Mouse (Mus musculus): ENCODE measurements around the gene Borcs8. TPM values are rescaled to one million over a fixed set of nuclear protein-coding genes. Genes with fewer than 3 reads are reported as not detected.
A peak's percentile ranks its signal among the peaks of the same experiment; 100 is the strongest.

Gene Borcs8
- polyA plus RNA-seq, 1 experiment from 2014 or later = 49.6 TPM

DNA sequence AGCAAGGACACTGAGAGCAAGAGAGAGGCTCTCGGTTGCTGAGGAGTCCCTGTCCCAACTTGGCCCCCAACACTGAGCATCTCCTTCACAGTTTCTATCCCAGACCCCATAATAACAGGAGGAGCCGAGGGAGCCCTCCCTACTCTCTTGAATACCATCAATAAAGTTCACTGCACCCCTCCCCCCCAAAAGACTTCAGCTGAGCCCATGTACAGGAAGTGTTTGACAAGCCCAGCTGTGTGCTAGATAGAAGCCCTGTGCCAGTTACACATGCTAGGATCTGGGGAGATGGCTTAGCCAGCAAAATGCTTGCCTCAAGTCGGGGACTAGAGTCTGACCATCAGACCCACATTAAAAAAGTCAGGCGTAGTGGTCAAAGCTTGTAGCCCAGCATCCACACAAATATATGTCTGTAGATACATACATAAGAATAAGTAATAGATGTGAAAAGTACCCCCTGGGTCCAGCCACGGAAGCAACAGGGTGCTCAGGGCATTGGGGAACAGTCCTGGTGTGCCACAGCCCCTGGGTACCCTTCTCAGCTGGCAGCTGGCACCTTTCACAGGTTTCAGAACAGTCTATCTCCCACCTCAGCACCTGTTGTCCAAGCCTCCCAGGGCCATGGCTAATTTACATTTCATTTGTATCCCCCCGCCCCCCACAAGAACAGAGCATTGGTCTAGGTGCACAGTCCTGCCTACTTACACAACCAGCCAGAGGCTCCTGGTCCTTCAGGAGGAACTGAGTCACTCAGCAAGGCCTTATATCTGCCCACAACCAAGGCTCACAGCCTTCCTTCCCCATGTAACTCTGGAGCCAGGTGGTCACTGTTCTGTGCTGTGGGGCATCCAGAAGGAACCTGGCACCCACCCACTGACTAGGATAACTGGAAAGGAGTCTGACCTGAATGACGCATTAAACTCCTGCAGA is 8.6 kb downstream of the Borcs8 start:
- H3K4me1 ChIP-seq (ENCODE audit: control insufficient read depth, insufficient read depth, low read length) = peaks cover 4% of the 10 kb centered on the region; the same call in 1 of the 2 replicates
- H3K27ac ChIP-seq (ENCODE audit: low read depth, low read length) = no peak overlapping the region
- H3K4me2 ChIP-seq (replicated peaks; ENCODE audit: low read depth, low read length) = no peak overlapping the region
- H3K36me3 ChIP-seq (ENCODE audit: control insufficient read depth, insufficient read depth, low read length) = peaks cover 29% of the 10 kb centered on the region
- no peaks in the 10 kb centered on the region for H3K9me3 ChIP-seq (ENCODE audit: control insufficient read depth, low read length)
- H3K4me3 ChIP-seq (ENCODE audit: low read length) = no peak overlapping the region
- WGBS = 80% methylated on average over 7 of the region's 7 CpGs
- H3K9ac ChIP-seq (ENCODE audit: low read depth, low read length) = no peak overlapping the region
- no peak for ATAC-seq (ENCODE audit: low FRiP score, low TSS enrichment)
- H3K27me3 ChIP-seq (ENCODE audit: control insufficient read depth, insufficient read depth, low read length) = no peaks in the 10 kb centered on the region

DNA sequence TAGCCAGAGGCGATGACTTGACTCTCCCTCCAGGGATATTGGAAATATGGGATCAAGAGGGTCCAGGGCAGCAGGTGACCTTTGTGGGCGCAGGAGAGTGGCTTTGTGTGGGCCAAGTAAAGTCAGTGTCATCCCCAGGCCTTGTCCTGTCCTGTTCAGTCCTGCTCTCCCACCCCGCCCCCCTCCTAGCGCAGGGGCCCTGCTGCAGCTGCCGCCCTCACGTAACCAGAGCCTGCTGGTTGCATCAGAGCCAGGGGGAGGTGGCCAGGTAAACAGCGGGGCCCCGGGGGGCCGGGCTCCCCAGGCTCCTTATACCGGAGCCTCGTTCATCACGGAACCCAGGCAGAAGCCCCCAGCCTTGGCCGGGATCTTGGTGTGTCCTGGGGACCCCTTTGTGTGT is 10.9 kb downstream of the Borcs8 start:
- Histone ChIP-seq H3K27me3 (ENCODE audit: control insufficient read depth, insufficient read depth, low read length) (no peaks in the 10 kb centered on the region), H3K9ac (ENCODE audit: low read depth, low read length) (no peak overlapping the region), H3K9me3 (ENCODE audit: control insufficient read depth, low read length) (no peaks in the 10 kb centered on the region), H3K27ac (ENCODE audit: low read depth, low read length) (no peak overlapping the region), H3K4me1 (ENCODE audit: control insufficient read depth, insufficient read depth, low read length) (peaks cover 4% of the 10 kb centered on the region; the same call in 1 of the 2 replicates), H3K4me2 (replicated peaks; ENCODE audit: low read depth, low read length) (no peak overlapping the region), H3K4me3 (ENCODE audit: low read length) (no peak overlapping the region), H3K36me3 (ENCODE audit: control insufficient read depth, insufficient read depth, low read length) (peaks cover 17% of the 10 kb centered on the region)
- ATAC-seq (ENCODE audit: low FRiP score, low TSS enrichment) = peak; percentile 34
- 12% methylated on average over 13 of the region's 13 CpGs for WGBS

DNA sequence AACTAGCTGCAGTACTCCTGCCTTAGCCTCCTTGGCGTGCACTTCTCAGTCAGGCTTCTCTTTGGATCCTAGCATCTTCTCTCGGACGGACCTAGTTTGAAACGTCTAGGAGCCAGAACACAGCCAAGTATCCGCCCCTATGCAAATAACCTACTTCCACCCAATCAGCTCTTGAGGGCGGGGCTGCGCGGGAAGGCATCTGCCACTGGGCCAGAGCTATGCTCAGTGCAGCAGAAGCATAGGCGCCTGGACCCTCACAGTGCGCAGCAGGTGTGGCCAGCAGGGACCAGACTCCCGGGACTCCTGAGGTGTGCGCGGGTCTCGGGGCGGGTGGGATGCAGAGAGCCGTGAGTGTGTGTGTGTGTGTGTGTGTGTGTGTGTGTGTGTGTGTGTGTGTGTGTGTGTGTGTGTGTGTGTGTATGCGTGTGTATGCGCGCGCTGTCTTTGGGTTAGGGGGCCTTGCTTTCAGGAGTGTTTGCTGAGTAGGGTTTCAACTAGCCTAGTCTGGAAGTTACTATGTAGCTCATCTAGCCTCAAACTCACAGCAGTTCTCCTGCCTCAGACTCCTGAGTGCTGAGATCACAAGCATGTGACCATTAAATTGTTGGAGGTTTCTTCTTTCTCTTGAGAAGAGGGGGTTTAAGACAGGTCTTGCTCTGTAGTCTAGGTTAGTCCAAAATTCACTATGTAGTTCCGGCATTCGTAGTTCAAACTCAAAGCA is 13.4 kb downstream of the Borcs8 start:
- Histone ChIP-seq H3K4me2 (replicated peaks; ENCODE audit: low read depth, low read length) (no peak overlapping the region; the same call in 1 of the 2 replicates), H3K9me3 (ENCODE audit: control insufficient read depth, low read length) (no peaks in the 10 kb centered on the region), H3K36me3 (ENCODE audit: control insufficient read depth, insufficient read depth, low read length) (no peaks in the 10 kb centered on the region), H3K4me1 (ENCODE audit: control insufficient read depth, insufficient read depth, low read length) (peaks cover 4% of the 10 kb centered on the region; the same call in 1 of the 2 replicates), H3K27ac (ENCODE audit: low read depth, low read length) (no peak overlapping the region), H3K9ac (ENCODE audit: low read depth, low read length) (no peak overlapping the region), H3K27me3 (ENCODE audit: control insufficient read depth, insufficient read depth, low read length) (no peaks in the 10 kb centered on the region), H3K4me3 (ENCODE audit: low read length) (no peak overlapping the region)
- 13% methylated on average over 22 of the region's 22 CpGs for WGBS
- peak; percentile 95 for ATAC-seq (ENCODE audit: low FRiP score, low TSS enrichment)

DNA sequence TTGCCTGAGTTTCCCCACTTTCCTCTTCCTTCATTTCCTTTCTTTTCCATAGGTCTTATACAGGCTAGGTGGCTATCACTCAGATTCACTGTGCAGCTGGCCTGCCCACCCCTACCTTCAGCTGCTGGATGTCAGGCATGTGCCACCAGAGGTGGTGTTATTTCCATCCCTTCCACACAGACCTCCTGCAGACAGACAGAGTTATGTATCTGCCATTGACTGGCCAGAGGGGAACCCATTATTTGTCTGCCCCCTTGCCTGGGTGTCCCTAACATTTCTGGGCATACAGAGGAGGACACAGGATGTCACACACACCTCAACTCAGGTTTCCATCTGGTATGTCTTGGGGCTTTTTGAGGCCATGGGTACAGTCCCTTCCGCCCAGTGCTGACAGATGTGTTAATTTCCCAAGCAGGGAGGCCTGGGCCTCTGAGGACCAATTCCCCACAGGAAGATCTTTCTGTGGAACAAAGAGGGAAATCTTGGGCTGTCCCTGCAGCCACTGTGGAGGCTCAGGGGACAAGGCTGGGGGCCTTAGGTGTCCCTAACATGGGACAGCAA is 18.0 kb downstream of the Borcs8 start:
- Histone ChIP-seq H3K9ac (ENCODE audit: low read depth, low read length) (no peak overlapping the region), H3K27ac (ENCODE audit: low read depth, low read length) (no peak overlapping the region), H3K9me3 (ENCODE audit: control insufficient read depth, low read length) (no peaks in the 10 kb centered on the region), H3K4me2 (replicated peaks; ENCODE audit: low read depth, low read length) (no peak overlapping the region), H3K4me3 (ENCODE audit: low read length) (no peak overlapping the region), H3K4me1 (ENCODE audit: control insufficient read depth, insufficient read depth, low read length) (no peaks in the 10 kb centered on the region), H3K36me3 (ENCODE audit: control insufficient read depth, insufficient read depth, low read length) (no peaks in the 10 kb centered on the region), H3K27me3 (ENCODE audit: control insufficient read depth, insufficient read depth, low read length) (no peaks in the 10 kb centered on the region)
- no peak for ATAC-seq (ENCODE audit: low FRiP score, low TSS enrichment)
- WGBS = 92% methylated on average over 1 of the region's 1 CpGs

DNA sequence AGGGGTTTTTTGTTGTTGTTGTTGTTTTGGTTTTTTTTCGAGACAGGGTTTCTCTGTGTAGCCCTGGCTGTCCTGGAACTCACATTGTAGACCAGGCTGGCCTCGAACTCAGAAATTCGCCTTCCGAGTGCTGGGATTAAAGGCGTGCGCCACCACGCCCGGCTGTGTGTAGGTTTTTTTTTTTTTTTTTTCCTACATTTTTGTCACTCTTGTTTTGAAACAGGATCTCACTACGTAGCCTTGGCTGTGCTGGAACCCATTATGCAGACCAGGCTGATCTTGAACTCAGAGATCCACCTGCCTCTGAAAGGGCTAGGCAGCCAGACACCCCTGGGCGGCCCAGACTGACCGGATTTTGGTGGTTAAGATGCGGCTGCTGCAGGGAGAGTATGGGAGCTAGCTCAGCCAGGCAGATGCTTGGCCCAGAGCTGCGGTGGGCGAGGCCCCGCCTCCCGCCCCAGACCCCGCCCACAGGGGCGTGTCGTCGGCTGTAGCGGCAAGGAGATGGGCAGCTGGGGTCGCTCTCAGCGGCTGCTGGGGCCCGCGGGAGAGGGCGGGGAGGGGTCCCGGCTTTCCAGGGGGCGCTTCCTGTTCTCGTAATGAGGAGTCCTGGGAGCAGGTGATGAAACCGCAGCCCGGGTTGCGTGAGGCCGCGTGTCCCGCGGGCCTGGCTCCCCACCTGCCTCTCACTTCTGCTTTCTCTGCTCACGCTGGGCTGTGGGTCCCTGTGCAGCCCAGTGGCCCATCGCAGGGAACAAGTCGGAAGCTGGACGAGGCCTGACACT is 19.0 kb downstream of the Borcs8 start:
- Histone ChIP-seq H3K4me2 (replicated peaks; ENCODE audit: low read depth, low read length) (peak overlapping the region; percentile 52), H3K4me1 (ENCODE audit: control insufficient read depth, insufficient read depth, low read length) (no peaks in the 10 kb centered on the region), H3K36me3 (ENCODE audit: control insufficient read depth, insufficient read depth, low read length) (no peaks in the 10 kb centered on the region), H3K27ac (ENCODE audit: low read depth, low read length) (no peak overlapping the region), H3K27me3 (ENCODE audit: control insufficient read depth, insufficient read depth, low read length) (no peaks in the 10 kb centered on the region), H3K4me3 (ENCODE audit: low read length) (peak overlapping the region; percentile 35), H3K9me3 (ENCODE audit: control insufficient read depth, low read length) (no peaks in the 10 kb centered on the region), H3K9ac (ENCODE audit: low read depth, low read length) (peak overlapping the region; percentile 32)
- WGBS = 16% methylated on average over 33 of the region's 40 CpGs
- ATAC-seq (ENCODE audit: low FRiP score, low TSS enrichment) = peak; percentile 92

DNA sequence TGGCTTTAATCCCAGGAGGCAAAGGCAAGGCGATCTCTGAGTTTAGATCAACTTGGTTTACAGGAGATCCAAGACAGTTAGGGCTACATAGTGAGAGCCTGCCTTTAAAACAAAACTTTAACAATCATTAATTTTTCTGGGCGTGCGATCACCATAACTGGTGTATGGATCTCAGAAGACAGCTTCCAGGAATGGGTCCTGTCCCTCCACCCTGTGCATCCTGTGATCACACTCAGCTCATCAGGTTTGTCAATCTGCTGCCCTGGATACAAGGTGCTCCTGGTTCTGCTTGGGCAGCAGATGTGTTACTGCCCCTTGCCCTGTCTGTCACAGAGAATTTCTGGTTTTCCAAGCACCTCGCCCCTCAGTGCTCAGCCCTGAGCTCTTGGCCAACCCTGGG is 19.9 kb downstream of the Borcs8 start:
- no peak overlapping the region for H3K4me2 ChIP-seq (replicated peaks; ENCODE audit: low read depth, low read length)
- no peak overlapping the region for H3K27ac ChIP-seq (ENCODE audit: low read depth, low read length)
- 84% methylated on average over 4 of the region's 4 CpGs for WGBS
- no peaks in the 10 kb centered on the region for H3K4me1 ChIP-seq (ENCODE audit: control insufficient read depth, insufficient read depth, low read length)
- ATAC-seq (ENCODE audit: low FRiP score, low TSS enrichment) = no peak
- no peaks in the 10 kb centered on the region for H3K36me3 ChIP-seq (ENCODE audit: control insufficient read depth, insufficient read depth, low read length)
- no peaks in the 10 kb centered on the region for H3K27me3 ChIP-seq (ENCODE audit: control insufficient read depth, insufficient read depth, low read length)
- H3K4me3 ChIP-seq (ENCODE audit: low read length) = no peak overlapping the region
- no peak overlapping the region for H3K9ac ChIP-seq (ENCODE audit: low read depth, low read length)
- H3K9me3 ChIP-seq (ENCODE audit: control insufficient read depth, low read length) = no peaks in the 10 kb centered on the region

DNA sequence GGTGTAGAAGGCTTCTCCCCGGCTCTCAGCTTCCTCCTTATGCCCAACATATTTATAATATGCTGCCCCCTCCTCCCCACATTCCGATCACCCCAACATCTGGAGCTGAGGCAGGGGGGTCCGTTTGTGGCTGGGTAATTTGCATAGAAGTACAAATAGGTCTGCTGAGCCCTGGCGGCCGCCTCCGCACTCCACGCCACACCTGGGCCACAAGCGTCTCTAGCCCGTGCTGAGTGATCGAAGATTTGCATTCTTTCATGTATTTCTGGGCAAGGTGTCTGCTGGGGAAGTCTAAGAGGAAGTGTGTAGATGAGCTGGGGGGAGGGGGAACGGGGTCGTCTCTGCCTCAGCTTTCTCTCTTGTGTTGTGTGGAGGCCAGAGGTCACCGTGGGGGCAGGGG is 20.7 kb downstream of the Borcs8 start:
- WGBS = 72% methylated on average over 13 of the region's 13 CpGs
- H3K9me3 ChIP-seq (ENCODE audit: control insufficient read depth, low read length) = no peaks in the 10 kb centered on the region
- no peak overlapping the region for H3K27ac ChIP-seq (ENCODE audit: low read depth, low read length)
- H3K4me3 ChIP-seq (ENCODE audit: low read length) = no peak overlapping the region
- no peak overlapping the region for H3K4me2 ChIP-seq (replicated peaks; ENCODE audit: low read depth, low read length)
- no peaks in the 10 kb centered on the region for H3K27me3 ChIP-seq (ENCODE audit: control insufficient read depth, insufficient read depth, low read length)
- H3K36me3 ChIP-seq (ENCODE audit: control insufficient read depth, insufficient read depth, low read length) = no peaks in the 10 kb centered on the region
- H3K9ac ChIP-seq (ENCODE audit: low read depth, low read length) = no peak overlapping the region
- ATAC-seq (ENCODE audit: low FRiP score, low TSS enrichment) = no peak
- H3K4me1 ChIP-seq (ENCODE audit: control insufficient read depth, insufficient read depth, low read length) = no peaks in the 10 kb centered on the region

DNA sequence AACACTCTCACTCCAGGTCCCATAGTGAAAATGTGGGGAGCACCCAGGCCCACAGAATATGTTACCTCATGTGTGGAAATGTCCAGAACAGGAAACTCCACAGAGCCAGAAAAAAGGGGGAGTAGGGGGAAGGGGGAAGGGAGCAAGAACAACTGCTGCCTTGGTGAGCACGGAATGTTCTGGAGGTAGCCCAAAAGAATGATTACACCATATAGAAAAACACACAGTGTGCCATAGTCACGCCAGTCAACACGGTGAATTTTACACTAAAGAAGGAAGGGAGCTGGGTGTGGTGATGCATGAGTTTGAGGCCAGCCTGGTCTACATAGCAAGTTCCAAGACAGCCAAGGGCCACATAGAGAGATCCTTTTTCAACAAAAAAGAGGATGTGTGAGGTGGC is 24.0 kb downstream of the Borcs8 start:
- H3K27me3 ChIP-seq (ENCODE audit: control insufficient read depth, insufficient read depth, low read length) = no peaks in the 10 kb centered on the region; the same call in 1 of the 2 replicates
- no peak for ATAC-seq (ENCODE audit: low FRiP score, low TSS enrichment)

More for the DNA sequence above, 24.0 kb downstream of the Borcs8 start:
- no peak overlapping the region for H3K27ac ChIP-seq (ENCODE audit: low read depth, low read length)
- H3K4me1 ChIP-seq (ENCODE audit: control insufficient read depth, insufficient read depth, low read length) = no peaks in the 10 kb centered on the region
- no peaks in the 10 kb centered on the region for H3K9me3 ChIP-seq (ENCODE audit: control insufficient read depth, low read length)
- H3K4me3 ChIP-seq (ENCODE audit: low read length) = no peak overlapping the region
- 85% methylated on average over 3 of the region's 3 CpGs for WGBS
- H3K9ac ChIP-seq (ENCODE audit: low read depth, low read length) = no peak overlapping the region
- H3K36me3 ChIP-seq (ENCODE audit: control insufficient read depth, insufficient read depth, low read length) = no peaks in the 10 kb centered on the region
- H3K4me2 ChIP-seq (replicated peaks; ENCODE audit: low read depth, low read length) = no peak overlapping the region
